Mouse (Mus musculus) lung, adult 2 months (tissue): ENCODE measurements around the gene Gtf2h1. TPM values are rescaled to one million over a fixed set of nuclear protein-coding genes. Genes with fewer than 3 reads are reported as not detected.

Source experiments
- DNase-seq: peaks from one replicate; pipeline ENCODE4 v3.0.0; 2022
- H3K4me1 ChIP-seq: fragments of 200-500 bp; 2 replicates; pipeline ENCODE4 v1.6.1; 2011; ENCODE audit warnings: low read length; ENCODE audit not compliant: control insufficient read depth, insufficient read depth
- H3K4me3 ChIP-seq: fragments of 200-500 bp; replicated peaks from 2 replicates; pipeline ENCODE3; 2011; ENCODE audit warnings: low read depth, mild to moderate bottlenecking, control low read depth, low read length; ENCODE audit errors: extremely low read depth
- CTCF ChIP-seq: fragments of 200-500 bp; IDR thresholded peaks from 2 replicates; pipeline ENCODE4 v1.5.1; 2011; ENCODE audit warnings: mild to moderate bottlenecking, low read length, control low read depth; ENCODE audit not compliant: insufficient read depth
- POLR2A ChIP-seq: fragments of 200-500 bp; IDR thresholded peaks from 2 replicates; pipeline ENCODE4 v1.6.1; 2011; ENCODE audit warnings: low read depth, mild to moderate bottlenecking, control low read depth, low read length, borderline replicate concordance; ENCODE audit errors: extremely low read depth
- WGBS: fragments of 180-500 bp; shearing (Covaris S2); methylation state at CpG from one replicate; pipeline ENCODE4 v1.1.7; 2018; 5-methylcytosine and 5-hydroxymethylcytosine counted together
- polyA plus RNA-seq: library from polyadenylated mRNA; depleted of rRNA; stranded (reverse); fragments of >200 nt; gene quantifications from 2 replicates; pipeline ENCODE4 v1.2.3, GENCODE M21; 2012; rRNA removed

Gene Gtf2h1
- 6.7 and 7.4 TPM in 2 replicates for polyA plus RNA-seq

GRCm38 (mm10) chr7:46795287-46796205, at the start of gene Gtf2h1, which contains the start of gene Hps5:
Gene Gtf2h1 (plus strand): TSS chr7:46796103.
Gene Hps5 (minus strand): TSS chr7:46796064.
- peak within 1 kb of the TSS; percentile 94 for H3K4me3 ChIP-seq
- peaks cover 9% of the 10 kb centered on the region for H3K4me1 ChIP-seq
- WGBS = under 1% methylated on average over 75 of the region's 75 CpGs
- peak; percentile 48 for TF ChIP-seq POLR2A
- TF ChIP-seq CTCF = 0 out of 2 replicates have a peak, but pooled peaks have one; percentile 3
- peak; percentile 98 for DNase-seq

- Histone ChIP-seq H3K4me3 (no peak overlapping the region), H3K4me1 (peaks cover 2% of the 10 kb centered on the region; the same call in 1 of the 2 replicates)
- WGBS = 62% methylated on average over 7 of the region's 7 CpGs
- no peak for TF ChIP-seq POLR2A
- DNase-seq = no peak
These were observed 49.5 kb upstream of the Gtf2h1 start for GRCm38 (mm10) chr7:46746381-46746780.

- 58% methylated on average over 3 of the region's 3 CpGs for WGBS
- no peak for TF ChIP-seq POLR2A
- no peak for TF ChIP-seq CTCF
- no peak overlapping the region for H3K4me3 ChIP-seq
- peaks cover 2% of the 10 kb centered on the region; the same call in 1 of the 2 replicates for H3K4me1 ChIP-seq
- no peak for DNase-seq
These were observed 47.4 kb upstream of the Gtf2h1 start for GRCm38 (mm10) chr7:46748459-46748858.

- no peaks in the 10 kb centered on the region; the same call in 1 of the 2 replicates for H3K4me1 ChIP-seq
- WGBS = 60% methylated on average over 3 of the region's 3 CpGs
- TF ChIP-seq POLR2A = no peak
- no peak for TF ChIP-seq CTCF
These were observed 44.4 kb upstream of the Gtf2h1 start, which contains the start of gene Saa2 for GRCm38 (mm10) chr7:46751490-46751889. Gene Saa2 (plus strand): TSS chr7:46751790.

GRCm38 (mm10) chr7:46761049-46761795, 34.7 kb upstream of the Gtf2h1 start:
- 70% methylated on average over 11 of the region's 11 CpGs for whole genome bisulfite sequencing
- no peak for TF ChIP-seq POLR2A
- no peak for TF ChIP-seq CTCF
- Histone ChIP-seq H3K4me3 (no peak overlapping the region), H3K4me1 (no peaks in the 10 kb centered on the region)
- DNase-seq = no peak

More at GRCm38 (mm10) chr7:46751490-46751889, 44.4 kb upstream of the Gtf2h1 start, which contains the start of gene Saa2:
- no peak within 1 kb of the TSS for H3K4me3 ChIP-seq
- DNase-seq = no peak

GRCm38 (mm10) chr7:46762601-46763000, 33.3 kb upstream of the Gtf2h1 start:
- 95% methylated on average over 5 of the region's 5 CpGs for WGBS
- Histone ChIP-seq H3K4me1 (no peaks in the 10 kb centered on the region), H3K4me3 (no peak overlapping the region)
- DNase-seq = no peak
- no peak for TF ChIP-seq CTCF
- TF ChIP-seq POLR2A = no peak

- DNase-seq = no peak
- Histone ChIP-seq H3K4me3 (no peak overlapping the region), H3K4me1 (no peaks in the 10 kb centered on the region)
- 91% methylated on average over 8 of the region's 8 CpGs for WGBS
- no peak for TF ChIP-seq POLR2A
- no peak for TF ChIP-seq CTCF
These were observed 31.2 kb upstream of the Gtf2h1 start for GRCm38 (mm10) chr7:46764672-46765071.

- H3K4me3 ChIP-seq = no peak overlapping the region
- no peaks in the 10 kb centered on the region for H3K4me1 ChIP-seq
- TF ChIP-seq CTCF (no peak), POLR2A (no peak)
- no peak for DNase-seq
These were observed 28.5 kb upstream of the Gtf2h1 start for GRCm38 (mm10) chr7:46767371-46767770.

- no peaks in the 10 kb centered on the region for H3K4me1 ChIP-seq
- DNase-seq = no peak
- TF ChIP-seq POLR2A = no peak
- no peak for TF ChIP-seq CTCF
- 85% methylated on average over 7 of the region's 7 CpGs for WGBS
- H3K4me3 ChIP-seq = no peak overlapping the region
These were observed 27.5 kb upstream of the Gtf2h1 start for GRCm38 (mm10) chr7:46768451-46768850.

- TF ChIP-seq CTCF (peak; percentile 98), POLR2A (no peak)
- WGBS = 54% methylated on average over 4 of the region's 4 CpGs
- no peak overlapping the region for H3K4me3 ChIP-seq
- H3K4me1 ChIP-seq = no peaks in the 10 kb centered on the region
- peak; percentile 55 for DNase-seq
These were observed 25.2 kb upstream of the Gtf2h1 start for GRCm38 (mm10) chr7:46770706-46771105.
